Mouse (Mus musculus): ENCODE data around the gene Tcta. TPM values are rescaled to one million over a fixed set of nuclear protein-coding genes. Genes with fewer than 3 reads are reported as not detected.

The Tcta gene
- polyA plus RNA-seq, 1 experiment from 2014 or later = 35.5 TPM

DNA sequence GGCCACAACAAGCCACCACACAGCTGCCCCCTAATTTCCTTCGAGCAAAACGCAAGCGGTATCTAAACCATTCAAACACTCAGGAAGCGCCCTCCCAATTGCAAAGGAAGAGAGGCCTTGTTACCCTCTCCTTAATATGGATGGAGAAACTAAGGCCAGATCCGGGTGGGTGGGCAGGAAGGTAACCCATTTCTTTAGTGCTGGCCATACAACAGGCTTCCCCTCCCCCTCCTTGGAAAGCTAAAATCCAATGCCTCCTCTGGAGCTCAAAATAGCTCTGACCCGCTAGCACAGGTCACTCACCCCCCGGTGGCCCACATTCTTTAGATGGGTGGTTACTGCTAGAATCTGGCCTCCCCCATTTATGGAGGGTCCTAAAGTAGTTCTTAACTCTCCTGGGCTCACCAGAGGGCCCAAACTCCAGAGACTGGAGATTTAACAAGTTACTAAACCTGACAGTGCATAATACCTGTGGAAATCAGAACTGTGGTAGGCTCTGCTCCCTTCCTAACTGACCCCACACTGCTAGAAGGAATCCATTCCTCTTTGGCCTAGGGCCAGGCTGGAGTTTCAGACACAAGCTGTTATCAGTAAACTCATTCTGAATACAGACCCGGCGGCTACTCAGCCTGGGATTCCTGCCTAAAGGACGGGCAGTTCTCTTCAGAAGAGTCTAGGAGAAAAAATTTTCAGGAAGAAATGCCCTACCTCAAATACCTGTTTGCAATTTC, 41.6 kb downstream of the Tcta start:
- H3K36me3 ChIP-seq = no peaks in the 10 kb centered on the region
- H3K4me1 ChIP-seq = peaks cover 46% of the 10 kb centered on the region
- peak overlapping the region; percentile 85 for H3K4me2 ChIP-seq
- peak overlapping the region; percentile 97 for H3K27ac ChIP-seq
- no peaks in the 10 kb centered on the region for H3K9me3 ChIP-seq
- peak overlapping the region; percentile 97 for H3K4me3 ChIP-seq
- H3K27me3 ChIP-seq = no peaks in the 10 kb centered on the region
- WGBS = 4% methylated on average over 10 of the region's 10 CpGs
- peak overlapping the region; percentile 45 for H3K9ac ChIP-seq
- ATAC-seq (ENCODE audit: borderline replicate concordance, extremely low read depth, low FRiP score, low TSS enrichment) = peak; percentile 44

GRCm38 (mm10) chr9:108263690-108264190, 42.2 kb downstream of the Tcta start, which contains the start of gene Dag1:
TSS of gene Dag1 (minus strand) at chr9:108263958.
- WGBS = under 1% methylated on average over 71 of the region's 71 CpGs
- Histone ChIP-seq H3K27ac (peak within 1 kb of the TSS; percentile 97), H3K4me1 (peaks cover 46% of the 10 kb centered on the region)

GRCm38 (mm10) chr9:108263131-108263681, 42.8 kb downstream of the Tcta start:
- Histone ChIP-seq H3K4me3 (peak overlapping the region; percentile 97), H3K4me2 (peak overlapping the region; percentile 85), H3K9ac (peak overlapping the region; percentile 87), H3K27ac (peak overlapping the region; percentile 97), H3K36me3 (no peaks in the 10 kb centered on the region), H3K9me3 (no peaks in the 10 kb centered on the region), H3K27me3 (no peaks in the 10 kb centered on the region), H3K4me1 (peaks cover 46% of the 10 kb centered on the region)
- ATAC-seq (ENCODE audit: borderline replicate concordance, extremely low read depth, low FRiP score, low TSS enrichment) = peak; percentile 44
- under 1% methylated on average over 54 of the region's 62 CpGs for WGBS

More at GRCm38 (mm10) chr9:108263690-108264190, 42.2 kb downstream of the Tcta start, which contains the start of gene Dag1:
- Histone ChIP-seq H3K36me3 (no peaks in the 10 kb centered on the region), H3K4me3 (peak within 1 kb of the TSS; percentile 97), H3K27me3 (no peaks in the 10 kb centered on the region), H3K4me2 (peak within 1 kb of the TSS; percentile 85), H3K9ac (peak within 1 kb of the TSS; percentile 87), H3K9me3 (no peaks in the 10 kb centered on the region)
- ATAC-seq (ENCODE audit: borderline replicate concordance, extremely low read depth, low FRiP score, low TSS enrichment) = peak; percentile 98

GRCm38 (mm10) chr9:108262494-108263049, 43.4 kb downstream of the Tcta start:
- WGBS = 26% methylated on average over 11 of the region's 11 CpGs
- H3K36me3 ChIP-seq = 0 out of 2 replicates have a peak, but pooled peaks cover under 1% of the 10 kb centered on the region
- H3K9me3 ChIP-seq = no peaks in the 10 kb centered on the region
- peak overlapping the region; percentile 97 for H3K4me3 ChIP-seq
- peak overlapping the region; percentile 87 for H3K9ac ChIP-seq
- ATAC-seq (ENCODE audit: borderline replicate concordance, extremely low read depth, low FRiP score, low TSS enrichment) = no peak
- H3K27me3 ChIP-seq = no peaks in the 10 kb centered on the region
- H3K4me2 ChIP-seq = peak overlapping the region; percentile 85
- peak overlapping the region; percentile 97 for H3K27ac ChIP-seq
- peaks cover 44% of the 10 kb centered on the region for H3K4me1 ChIP-seq

DNA sequence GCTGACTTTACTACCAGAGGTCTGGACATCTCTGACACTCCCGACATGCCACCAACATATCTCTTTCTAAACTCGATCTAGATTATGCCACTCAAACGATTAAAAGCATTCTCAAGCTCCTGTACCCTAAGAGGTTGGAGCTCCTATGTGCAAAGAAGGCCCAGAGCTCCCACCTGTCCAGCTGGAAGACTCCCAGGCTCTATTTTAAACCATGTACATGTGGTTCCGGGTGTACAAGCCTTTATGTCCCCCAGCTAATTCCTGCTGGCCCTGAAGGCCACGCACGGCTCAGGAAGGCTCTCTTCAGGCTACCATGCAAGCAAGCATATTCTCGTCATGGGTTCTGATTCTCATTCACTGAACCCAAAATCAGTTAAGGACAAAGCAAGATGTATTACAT, 44.1 kb downstream of the Tcta start:
- Histone ChIP-seq H3K9me3 (no peaks in the 10 kb centered on the region), H3K4me2 (peak overlapping the region; percentile 85), H3K9ac (peak overlapping the region; percentile 31), H3K27ac (no peak overlapping the region), H3K36me3 (0 out of 2 replicates have a peak, but pooled peaks cover 3% of the 10 kb centered on the region), H3K27me3 (no peaks in the 10 kb centered on the region), H3K4me1 (peaks cover 41% of the 10 kb centered on the region), H3K4me3 (peak overlapping the region; percentile 97)
- WGBS = 59% methylated on average over 7 of the region's 7 CpGs
- no peak for ATAC-seq (ENCODE audit: borderline replicate concordance, extremely low read depth, low FRiP score, low TSS enrichment)

- Histone ChIP-seq H3K4me2 (no peak overlapping the region), H3K27ac (no peak overlapping the region), H3K27me3 (no peaks in the 10 kb centered on the region), H3K4me3 (no peak overlapping the region), H3K9ac (no peak overlapping the region), H3K4me1 (peaks cover 30% of the 10 kb centered on the region), H3K36me3 (0 out of 2 replicates have a peak, but pooled peaks cover 3% of the 10 kb centered on the region), H3K9me3 (no peaks in the 10 kb centered on the region)
- WGBS = 69% methylated on average over 4 of the region's 4 CpGs
- ATAC-seq (ENCODE audit: borderline replicate concordance, extremely low read depth, low FRiP score, low TSS enrichment) = no peak
Observed at GRCm38 (mm10) chr9:108260526-108260925, 45.4 kb downstream of the Tcta start.

Other genes with a start within 250 kb of the Tcta start
- gene Mst1, start 225.7 kb downstream of the Tcta start, polyA plus RNA-seq (2015; fragmentation: Nextera tagmentation; extraction: Ambion mirVana) = 0.25 and 0.35 TPM in 2 replicates
- 22.3 and 28.4 TPM in 2 replicates for gene Rnf123, start 222.8 kb downstream of the Tcta start, polyA plus RNA-seq (2015; fragmentation: Nextera tagmentation; extraction: Ambion mirVana)
- gene Apeh, start 211.6 kb downstream of the Tcta start, polyA plus RNA-seq (2015; fragmentation: Nextera tagmentation; extraction: Ambion mirVana) = 57.8 and 59.1 TPM in 2 replicates
- gene Bsn, start 115.8 kb downstream of the Tcta start, polyA plus RNA-seq (2015; fragmentation: Nextera tagmentation; extraction: Ambion mirVana) = 0.19 and 0.34 TPM in 2 replicates
- gene Dag1, start 42.2 kb downstream of the Tcta start, polyA plus RNA-seq (2015; fragmentation: Nextera tagmentation; extraction: Ambion mirVana) = 100 and 110 TPM in 2 replicates
- 32.5 and 37.2 TPM in 2 replicates for gene Nicn1, start 15.7 kb downstream of the Tcta start, polyA plus RNA-seq (2015; fragmentation: Nextera tagmentation; extraction: Ambion mirVana)
- gene Amt, start 9.3 kb downstream of the Tcta start, polyA plus RNA-seq (2015; fragmentation: Nextera tagmentation; extraction: Ambion mirVana) = 19.7 and 20.5 TPM in 2 replicates
- 484 and 512 TPM in 2 replicates for gene Rhoa, start within 50 bp of the Tcta start, polyA plus RNA-seq (2015; fragmentation: Nextera tagmentation; extraction: Ambion mirVana)
- gene Gpx1, start 32.7 kb upstream of the Tcta start, polyA plus RNA-seq (2015; fragmentation: Nextera tagmentation; extraction: Ambion mirVana) = 654 and 708 TPM in 2 replicates
- 99.6 and 107 TPM in 2 replicates for gene Usp4, start 41.7 kb upstream of the Tcta start, polyA plus RNA-seq (2015; fragmentation: Nextera tagmentation; extraction: Ambion mirVana)
- gene 1700102P08Rik, start 86.6 kb upstream of the Tcta start, polyA plus RNA-seq (2015; fragmentation: Nextera tagmentation; extraction: Ambion mirVana) = 0.39 and 0.40 TPM in 2 replicates
- 2.4 and 2.6 TPM in 2 replicates for gene Ccdc36, start 122.3 kb upstream of the Tcta start, polyA plus RNA-seq (2015; fragmentation: Nextera tagmentation; extraction: Ambion mirVana)
- not detected in 2 replicates for gene BC048562, start 130.3 kb upstream of the Tcta start, polyA plus RNA-seq (2015; fragmentation: Nextera tagmentation; extraction: Ambion mirVana)
- 56.6 and 60.4 TPM in 2 replicates for gene Ccdc71, start 154.4 kb upstream of the Tcta start, polyA plus RNA-seq (2015; fragmentation: Nextera tagmentation; extraction: Ambion mirVana)
- 67.2 and 75.3 TPM in 2 replicates for gene Klhdc8b, start 155.4 kb upstream of the Tcta start, polyA plus RNA-seq (2015; fragmentation: Nextera tagmentation; extraction: Ambion mirVana)
- 66.9 and 74.4 TPM in 2 replicates for gene Lamb2, start 173.6 kb upstream of the Tcta start, polyA plus RNA-seq (2015; fragmentation: Nextera tagmentation; extraction: Ambion mirVana)
- gene Usp19, start 184.4 kb upstream of the Tcta start, polyA plus RNA-seq (2015; fragmentation: Nextera tagmentation; extraction: Ambion mirVana) = 61.9 and 68.5 TPM in 2 replicates
- 89.4 and 108 TPM in 2 replicates for gene Qars, start 201.5 kb upstream of the Tcta start, polyA plus RNA-seq (2015; fragmentation: Nextera tagmentation; extraction: Ambion mirVana)
- 115 and 120 TPM in 2 replicates for gene Qrich1, start 210.6 kb upstream of the Tcta start, polyA plus RNA-seq (2015; fragmentation: Nextera tagmentation; extraction: Ambion mirVana)